Mouse (Mus musculus) ES-CJ7 (cell line): ENCODE measurements at regions not wholly inside any gene's neighbourhood (a gene's known extent, or its start where the extent isn't known, plus 50 kb on each side); places are given as distances from the start of the nearest gene placed in this dataset.
"Not testable (repeated sequence)": the region's sequence is repeated elsewhere in the genome, so short reads cannot be mapped to it uniquely, and the experiment has no call there.

Experiments
- DNase-seq: peaks from one replicate; pipeline ENCODE4 v3.0.0; 2011; ENCODE audit warnings: low read depth, low spot score

DNA sequence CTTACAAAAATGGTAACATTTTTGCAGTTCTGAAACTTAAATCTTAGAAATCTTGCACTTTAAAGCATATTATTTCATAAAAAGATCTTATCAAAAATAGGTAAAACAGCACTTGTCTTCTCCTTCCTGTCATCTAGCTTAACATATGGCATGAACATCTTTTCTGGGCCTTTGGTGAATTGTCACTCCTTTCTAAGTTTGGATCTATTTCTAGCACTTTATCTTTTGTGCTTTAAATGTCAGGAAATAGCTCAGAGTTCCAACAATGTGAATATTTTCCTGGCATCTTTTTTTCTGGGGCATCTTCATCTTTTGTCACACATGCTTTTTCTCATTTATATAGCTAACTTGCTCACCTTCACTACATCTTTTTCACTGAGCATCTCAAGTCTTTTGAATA, 527.4 kb upstream of the Gm5150 start:
- DNase-seq, result no peak

DNA sequence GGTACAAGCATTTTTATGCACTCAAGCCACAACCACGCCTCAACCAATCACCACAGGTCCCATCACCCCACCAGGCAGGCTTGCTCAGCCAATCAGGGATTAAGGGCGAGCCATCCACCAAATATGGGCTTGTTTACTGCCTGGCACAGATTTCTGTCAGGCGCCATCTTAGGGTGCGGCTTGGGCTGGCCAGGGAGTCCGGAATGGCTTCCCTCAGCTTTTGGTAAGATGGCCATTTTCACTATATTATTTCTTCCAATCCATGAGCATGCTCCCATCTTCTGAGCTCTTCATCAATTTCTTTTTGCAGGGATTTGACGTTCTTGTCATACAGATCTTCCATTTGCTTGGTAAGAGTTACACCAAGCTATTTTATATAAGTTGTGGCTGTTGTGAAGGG, 521.3 kb upstream of the Gm5150 start:
- not testable (repeated sequence) for DNase-seq

DNA sequence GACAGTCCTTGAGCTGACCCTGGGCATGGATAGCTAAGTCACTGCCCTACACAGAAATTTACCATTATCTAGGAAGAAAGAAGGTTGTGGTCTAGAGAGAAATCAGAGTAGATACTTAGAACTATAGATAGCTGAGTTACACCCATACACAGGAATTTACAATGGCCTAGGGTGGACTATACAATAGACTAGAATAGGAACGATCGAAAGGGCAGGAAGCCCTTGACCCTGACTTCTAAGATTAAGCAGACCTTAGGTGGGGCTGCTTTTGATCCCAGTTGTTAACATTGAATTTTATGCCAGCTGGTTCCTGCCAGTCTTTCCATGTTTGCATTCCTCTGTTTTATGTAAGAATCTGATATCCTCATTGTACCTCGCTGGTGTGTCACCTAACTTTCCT, 482.2 kb upstream of the Gm5150 start:
- DNase-seq, result peak; percentile 60

- peak; percentile 78 for DNase-seq
These were observed 476.5 kb upstream of the Gm5150 start for GRCm38 (mm10) chr3:16482750-16483149.

DNA sequence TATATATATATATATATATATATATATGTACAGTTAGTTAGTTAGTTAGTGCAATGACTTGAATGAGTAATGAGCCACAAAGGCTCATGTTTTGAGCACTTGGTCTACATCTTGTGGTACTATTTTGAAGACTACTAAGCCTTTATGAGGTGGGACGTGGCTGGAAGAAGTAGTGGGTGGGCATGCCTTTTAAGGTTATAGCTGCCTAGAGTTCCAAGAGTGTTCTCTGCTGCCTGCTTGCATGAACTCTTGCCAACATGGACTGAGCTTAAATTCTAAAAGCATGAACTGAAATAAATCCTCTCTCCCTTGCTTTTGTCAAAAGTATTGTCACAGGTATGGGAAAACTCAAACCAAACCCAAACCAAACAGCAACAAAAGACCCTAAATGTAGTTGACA, 465.1 kb upstream of the Gm5150 start:
- DNase-seq, result no peak

DNA sequence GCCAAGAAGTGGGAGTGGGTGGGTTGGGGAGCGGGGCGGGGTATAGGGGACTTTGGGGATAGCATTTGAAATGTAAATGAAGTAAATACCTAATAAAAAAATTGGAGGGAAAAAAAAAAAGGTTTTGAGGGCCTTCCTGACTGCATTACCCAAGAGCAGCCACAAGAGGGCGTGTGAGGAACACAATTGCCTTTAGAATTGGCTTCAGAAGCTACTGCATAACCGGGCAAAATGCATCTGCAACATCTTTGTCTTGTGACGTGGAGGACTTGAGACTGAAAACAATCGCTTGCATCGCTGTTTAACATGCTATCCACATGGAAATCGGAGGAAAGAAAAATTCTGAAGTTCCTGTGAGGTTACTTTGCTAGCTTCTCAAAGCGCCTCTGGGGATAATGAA, 460.2 kb upstream of the Gm5150 start:
- DNase-seq, result peak; percentile 67

- no peak for DNase-seq
These were observed 459.1 kb upstream of the Gm5150 start for GRCm38 (mm10) chr3:16465357-16465756.

- no peak for DNase-seq
These were observed 458.1 kb upstream of the Gm5150 start for GRCm38 (mm10) chr3:16464301-16464700.

DNA sequence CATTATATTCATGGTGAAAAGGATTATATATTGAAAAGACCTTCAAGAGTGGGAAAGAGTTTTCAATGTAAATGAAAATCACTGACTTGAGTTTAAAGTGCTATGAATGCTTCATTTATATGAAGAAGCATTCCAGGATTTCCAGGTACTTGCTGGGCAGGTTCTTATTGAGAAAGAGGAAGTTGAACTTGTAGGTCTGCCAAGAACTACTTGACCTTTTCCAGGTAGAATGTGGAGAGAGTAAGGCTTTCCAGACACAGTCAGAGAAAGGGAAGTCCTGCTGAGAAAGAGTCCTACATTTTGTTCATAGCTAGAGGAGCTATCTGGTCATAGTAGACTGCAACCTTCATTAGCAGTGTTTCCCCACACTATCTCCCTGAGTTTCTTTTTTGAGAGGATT, 426.8 kb upstream of the Gm5150 start:
- DNase-seq, result no peak

DNA sequence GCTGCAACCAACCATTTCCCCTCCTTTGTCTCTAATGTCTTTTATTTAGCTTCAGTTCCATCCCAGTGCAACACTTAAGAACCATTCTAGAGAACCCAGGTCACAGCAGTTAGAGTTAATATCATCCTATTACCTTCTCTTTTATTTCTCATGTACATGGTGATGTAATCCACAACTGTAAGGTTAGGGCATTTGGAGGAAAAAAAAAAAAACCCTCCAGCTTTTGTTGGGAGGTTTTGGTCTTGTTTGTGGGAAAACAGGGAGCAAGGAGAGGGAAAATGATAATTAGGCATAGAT, 425.5 kb upstream of the Gm5150 start:
- DNase-seq, result no peak

DNA sequence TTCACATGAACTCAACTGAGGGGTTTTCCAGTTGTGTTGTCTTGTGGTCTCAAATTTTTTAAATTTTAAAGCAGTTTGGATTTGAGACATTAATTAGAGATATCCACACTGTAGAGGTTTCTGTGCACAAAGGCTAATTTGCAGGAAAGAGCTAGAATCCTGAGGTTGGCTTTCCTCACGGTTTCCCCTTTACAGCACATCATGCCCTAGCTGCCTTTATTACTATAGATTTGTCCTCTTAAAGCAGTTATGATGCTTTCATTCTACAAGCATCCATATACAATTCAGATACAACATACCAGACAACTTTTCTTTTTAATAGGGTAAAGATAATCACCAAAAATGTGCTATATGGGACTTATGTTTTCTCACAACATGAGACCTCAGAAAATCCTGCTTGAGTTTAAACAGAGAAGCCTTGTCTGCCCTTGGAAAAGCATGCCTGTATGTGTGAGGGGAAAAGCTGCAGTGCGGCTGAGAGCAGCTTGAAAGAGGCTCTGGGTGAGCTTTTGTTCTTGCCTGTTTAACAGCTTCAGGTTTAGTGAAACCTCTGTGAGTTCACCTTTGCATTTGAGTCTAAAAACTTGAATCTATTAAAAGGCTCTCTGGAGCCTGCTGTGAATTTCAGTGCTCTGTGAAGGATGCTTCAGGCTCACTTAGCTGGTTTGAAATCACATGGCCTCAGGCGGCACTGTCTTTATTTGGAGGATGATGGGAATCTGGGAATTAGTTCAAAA, 425.0 kb upstream of the Gm5150 start:
- peak; percentile 49 for DNase-seq
